Mouse (Mus musculus) ZHBTc4 (cell line): ENCODE measurements at regions not wholly inside any gene's neighbourhood (a gene's known extent, or its start where the extent isn't known, plus 50 kb on each side); places are given as distances from the start of the nearest gene placed in this dataset.

Experiments
- DNase-seq: peaks from one replicate; pipeline ENCODE4 v3.0.0-alpha.2; 2011; ENCODE audit warnings: low read depth, low spot score

DNA sequence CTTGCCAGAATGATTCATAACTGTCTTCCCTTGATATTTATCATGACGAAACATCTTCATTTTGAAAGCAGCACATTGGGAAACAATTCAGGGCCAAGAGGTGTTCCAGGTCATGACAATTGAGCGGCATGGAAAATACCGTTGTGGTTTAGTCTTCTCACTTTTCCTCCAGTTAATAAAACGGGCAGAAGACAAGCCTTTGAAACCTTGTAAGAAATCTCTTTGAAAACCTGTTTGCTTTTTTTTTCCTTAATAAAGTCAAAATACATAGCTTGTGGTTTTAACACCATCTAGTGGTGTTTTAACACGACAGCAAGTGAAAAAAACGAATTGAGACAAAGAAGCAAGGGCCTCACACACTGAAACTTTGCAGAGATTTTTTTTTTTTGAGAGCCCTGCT, 1389.0 kb upstream of the Acvr2a start:
- peak; percentile 3 for DNase-seq

GRCm38 (mm10) chr2:47429843-47430242, 1384.1 kb upstream of the Acvr2a start:
- DNase-seq: no peak

- peak; percentile 51 for DNase-seq
Measured at GRCm38 (mm10) chr2:47466043-47466442, 1347.9 kb upstream of the Acvr2a start.

- peak; percentile 15 for DNase-seq
Measured at GRCm38 (mm10) chr2:47491874-47492539, 1321.9 kb upstream of the Acvr2a start.
